Mouse (Mus musculus): ENCODE measurements around the gene Gm44805. TPM values are rescaled to one million over a fixed set of nuclear protein-coding genes. Genes with fewer than 3 reads are reported as not detected.
"Not testable (repeated sequence)": the region's sequence is repeated elsewhere in the genome, so short reads cannot be mapped to it uniquely, and the experiment has no call there.

The Gm44805 gene
- polyA plus RNA-seq, 1 experiment, result not detected

DNA sequence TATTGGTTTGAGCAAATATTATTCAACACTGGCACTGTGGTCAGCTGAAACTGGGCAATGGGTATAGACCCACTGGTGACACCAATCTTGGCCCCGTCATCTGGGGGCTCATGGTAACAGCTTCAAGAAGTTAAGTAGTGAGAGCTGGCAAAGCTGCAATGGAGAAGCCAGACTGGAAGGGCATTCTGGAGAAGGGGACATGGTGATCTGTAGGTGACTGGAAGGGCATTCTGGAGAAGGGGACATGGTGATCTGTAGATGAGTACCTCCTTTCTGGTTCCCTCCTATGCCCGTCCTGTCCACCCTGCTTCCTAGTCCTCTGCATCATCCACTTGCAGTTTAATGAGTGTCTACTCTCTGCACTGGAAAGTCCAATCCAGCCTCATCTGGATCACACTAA, 7.4 kb upstream of the Gm44805 start:
- Histone ChIP-seq H3K27me3 (replicated peaks; ENCODE audit: control insufficient read depth, insufficient read depth, low read length) (no peaks in the 10 kb centered on the region), H3K36me3 (ENCODE audit: control insufficient read depth, insufficient read depth, low read length) (no peaks in the 10 kb centered on the region), H3K4me1 (ENCODE audit: control insufficient read depth, insufficient read depth, low read length) (no peaks in the 10 kb centered on the region), H3K4me3 (ENCODE audit: insufficient read depth, low read depth, low read length) (no peak overlapping the region), H3K27ac (ENCODE audit: insufficient read depth, low read depth, low read length) (no peak overlapping the region)
- 79% methylated on average over 2 of the region's 2 CpGs for WGBS
- DNase-seq, result no peak
- TF ChIP-seq CTCF (conservative IDR thresholded peaks at IDR 0.05; ENCODE audit: insufficient read depth, insufficient read length, low read depth, low read length), result no peak
- no peak for TF ChIP-seq POLR2A (IDR thresholded peaks at IDR 0.05; ENCODE audit: low read depth, low read length)

DNA sequence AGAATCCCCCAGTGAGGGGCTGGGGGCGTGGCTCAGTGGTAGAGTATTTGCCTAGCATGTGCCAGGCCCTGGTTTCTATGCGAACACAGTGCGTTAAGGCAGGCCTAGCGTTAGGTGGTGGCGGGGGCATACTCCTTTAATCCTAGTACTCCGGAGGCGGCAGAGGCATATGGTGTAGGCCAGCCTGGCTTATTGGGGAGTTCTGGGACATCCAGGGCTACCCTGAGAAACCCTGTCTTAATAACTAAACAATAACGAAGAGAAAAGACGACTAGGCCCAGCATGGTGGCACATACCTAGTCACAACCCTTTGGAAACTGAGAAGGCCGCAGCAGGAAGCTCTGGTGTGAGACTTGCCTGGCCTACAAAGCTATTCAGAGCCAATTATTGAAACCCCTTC, 6.9 kb upstream of the Gm44805 start:
- no peaks in the 10 kb centered on the region for H3K36me3 ChIP-seq (ENCODE audit: control insufficient read depth, insufficient read depth, low read length)
- H3K27ac ChIP-seq (ENCODE audit: insufficient read depth, low read depth, low read length), result no peak overlapping the region
- H3K27me3 ChIP-seq (replicated peaks; ENCODE audit: control insufficient read depth, insufficient read depth, low read length), result no peaks in the 10 kb centered on the region
- H3K4me3 ChIP-seq (ENCODE audit: insufficient read depth, low read depth, low read length), result no peak overlapping the region
- no peaks in the 10 kb centered on the region for H3K4me1 ChIP-seq (ENCODE audit: control insufficient read depth, insufficient read depth, low read length)
- WGBS, result 92% methylated on average over 10 of the region's 10 CpGs
- no peak for TF ChIP-seq CTCF (conservative IDR thresholded peaks at IDR 0.05; ENCODE audit: insufficient read depth, insufficient read length, low read depth, low read length)
- no peak for TF ChIP-seq POLR2A (IDR thresholded peaks at IDR 0.05; ENCODE audit: low read depth, low read length)
- no peak for DNase-seq

DNA sequence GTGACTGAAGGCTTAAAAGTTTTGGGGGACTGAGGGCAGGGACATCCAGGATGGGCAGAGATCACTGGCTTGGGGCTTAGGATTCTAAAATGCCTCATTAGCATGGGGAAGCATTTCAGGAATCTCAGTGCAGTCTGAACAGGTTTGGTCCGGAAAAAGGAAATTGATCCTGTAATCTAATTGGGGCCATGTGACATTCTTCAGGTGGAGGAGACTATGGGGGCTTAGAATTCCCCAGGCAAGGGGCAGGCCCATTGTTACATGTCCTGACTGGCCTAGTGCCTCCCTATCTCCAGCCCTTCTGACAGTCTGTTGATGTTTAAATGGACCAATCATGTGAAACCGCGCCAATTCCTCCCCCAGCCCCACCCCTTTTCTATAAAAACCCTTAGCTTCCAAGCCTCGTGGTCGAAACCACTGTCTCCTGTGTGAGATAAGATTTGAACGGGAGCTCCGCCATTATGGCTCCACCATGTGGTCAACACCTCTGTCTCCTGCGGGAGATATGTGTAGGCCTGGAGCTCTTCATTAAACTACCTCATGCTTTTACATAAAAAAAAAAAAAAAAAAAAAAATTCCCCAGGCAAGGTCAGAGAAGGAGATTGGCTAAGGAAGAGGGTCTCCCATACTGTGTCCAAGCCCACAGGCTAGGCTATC, 5.8 kb upstream of the Gm44805 start:
- H3K4me1 ChIP-seq (ENCODE audit: control insufficient read depth, insufficient read depth, low read length); H3K27me3 ChIP-seq (replicated peaks; ENCODE audit: control insufficient read depth, insufficient read depth, low read length); H3K36me3 ChIP-seq (ENCODE audit: control insufficient read depth, insufficient read depth, low read length); H3K27ac ChIP-seq (ENCODE audit: insufficient read depth, low read depth, low read length); H3K4me3 ChIP-seq (ENCODE audit: insufficient read depth, low read depth, low read length); DNase-seq: not testable (repeated sequence)
- WGBS, result 57% methylated on average over 8 of the region's 8 CpGs

DNA sequence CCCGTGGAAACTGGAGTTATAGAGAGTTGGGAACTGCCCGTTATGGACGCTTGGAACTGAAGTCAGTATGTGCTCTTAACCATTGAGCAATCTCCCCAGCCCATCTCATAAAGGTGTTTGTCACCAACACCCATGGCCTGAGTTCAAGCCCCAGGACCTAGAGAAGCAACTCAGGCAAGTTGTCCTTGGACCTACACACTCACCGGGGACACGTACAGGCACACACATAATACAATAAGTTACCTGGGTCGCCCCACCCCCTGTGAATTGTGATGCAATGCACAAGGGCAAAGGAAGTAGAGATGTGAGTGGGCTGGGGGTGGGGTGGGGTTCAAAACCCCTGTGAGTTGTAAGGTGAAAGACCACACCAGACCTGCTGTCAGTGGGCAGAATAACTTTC, 5.3 kb upstream of the Gm44805 start:
- Histone ChIP-seq H3K36me3 (ENCODE audit: control insufficient read depth, insufficient read depth, low read length) (no peaks in the 10 kb centered on the region), H3K27ac (ENCODE audit: insufficient read depth, low read depth, low read length) (no peak overlapping the region), H3K4me3 (ENCODE audit: insufficient read depth, low read depth, low read length) (no peak overlapping the region), H3K4me1 (ENCODE audit: control insufficient read depth, insufficient read depth, low read length) (no peaks in the 10 kb centered on the region), H3K27me3 (replicated peaks; ENCODE audit: control insufficient read depth, insufficient read depth, low read length) (no peaks in the 10 kb centered on the region)
- TF ChIP-seq CTCF (conservative IDR thresholded peaks at IDR 0.05; ENCODE audit: insufficient read depth, insufficient read length, low read depth, low read length) (no peak), POLR2A (IDR thresholded peaks at IDR 0.05; ENCODE audit: low read depth, low read length) (no peak)
- WGBS, result 83% methylated on average over 6 of the region's 6 CpGs
- no peak for DNase-seq

DNA sequence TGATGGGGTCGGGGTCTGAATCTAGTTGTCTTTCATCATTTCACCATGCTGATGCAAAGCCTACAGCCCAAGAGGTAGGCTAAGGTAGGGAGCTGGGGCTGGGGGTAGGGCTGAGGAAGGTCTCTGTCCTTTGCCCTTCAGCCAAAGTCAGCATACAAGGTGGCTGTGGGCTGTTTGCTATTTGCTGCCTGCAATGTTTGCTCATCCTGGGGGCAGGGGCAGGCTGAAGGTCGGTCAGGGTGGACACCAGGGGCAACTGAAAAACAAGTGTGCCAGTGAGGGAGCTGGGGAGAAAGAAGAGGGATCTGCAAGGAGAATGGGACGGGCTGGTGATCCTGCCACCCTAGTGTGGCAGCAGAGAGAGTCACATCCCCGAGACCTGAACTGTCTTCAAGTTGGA, 4.2 kb upstream of the Gm44805 start:
- no peak for TF ChIP-seq POLR2A (IDR thresholded peaks at IDR 0.05; ENCODE audit: low read depth, low read length)
- no peak for TF ChIP-seq CTCF (conservative IDR thresholded peaks at IDR 0.05; ENCODE audit: insufficient read depth, insufficient read length, low read depth, low read length)
- no peaks in the 10 kb centered on the region for H3K36me3 ChIP-seq (ENCODE audit: control insufficient read depth, insufficient read depth, low read length)
- H3K4me1 ChIP-seq (ENCODE audit: control insufficient read depth, insufficient read depth, low read length), result no peaks in the 10 kb centered on the region
- no peaks in the 10 kb centered on the region for H3K27me3 ChIP-seq (replicated peaks; ENCODE audit: control insufficient read depth, insufficient read depth, low read length)
- 66% methylated on average over 4 of the region's 4 CpGs for WGBS
- no peak for DNase-seq
- no peak overlapping the region for H3K27ac ChIP-seq (ENCODE audit: insufficient read depth, low read depth, low read length)
- no peak overlapping the region for H3K4me3 ChIP-seq (ENCODE audit: insufficient read depth, low read depth, low read length)

DNA sequence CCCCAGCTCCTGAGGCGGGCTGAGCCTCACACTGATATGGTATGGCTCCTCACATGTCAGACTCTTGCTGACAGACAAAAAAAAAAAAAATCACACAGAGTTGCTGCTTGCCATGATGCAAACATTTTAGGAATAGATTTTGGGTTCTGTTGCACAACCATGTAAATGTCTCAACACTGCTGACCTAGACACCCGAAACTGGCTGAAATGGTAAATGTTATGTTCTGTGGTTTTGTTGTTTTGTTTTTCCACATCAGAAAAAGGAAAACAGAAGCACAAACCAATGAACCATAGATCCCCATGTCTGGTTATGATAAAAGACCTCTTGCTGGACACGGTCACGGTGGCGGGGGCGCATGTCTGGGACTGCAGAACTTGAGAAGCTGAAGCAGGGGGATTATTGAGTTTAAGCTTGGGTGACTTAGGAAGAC, 2.6 kb upstream of the Gm44805 start:
- Histone ChIP-seq H3K27ac (ENCODE audit: insufficient read depth, low read depth, low read length) (no peak overlapping the region), H3K27me3 (replicated peaks; ENCODE audit: control insufficient read depth, insufficient read depth, low read length) (no peaks in the 10 kb centered on the region), H3K4me1 (ENCODE audit: control insufficient read depth, insufficient read depth, low read length) (no peaks in the 10 kb centered on the region), H3K4me3 (ENCODE audit: insufficient read depth, low read depth, low read length) (no peak overlapping the region), H3K36me3 (ENCODE audit: control insufficient read depth, insufficient read depth, low read length) (no peaks in the 10 kb centered on the region)
- WGBS, result 89% methylated on average over 6 of the region's 6 CpGs
- DNase-seq, result no peak
- no peak for TF ChIP-seq CTCF (conservative IDR thresholded peaks at IDR 0.05; ENCODE audit: insufficient read depth, insufficient read length, low read depth, low read length)
- no peak for TF ChIP-seq POLR2A (IDR thresholded peaks at IDR 0.05; ENCODE audit: low read depth, low read length)

DNA sequence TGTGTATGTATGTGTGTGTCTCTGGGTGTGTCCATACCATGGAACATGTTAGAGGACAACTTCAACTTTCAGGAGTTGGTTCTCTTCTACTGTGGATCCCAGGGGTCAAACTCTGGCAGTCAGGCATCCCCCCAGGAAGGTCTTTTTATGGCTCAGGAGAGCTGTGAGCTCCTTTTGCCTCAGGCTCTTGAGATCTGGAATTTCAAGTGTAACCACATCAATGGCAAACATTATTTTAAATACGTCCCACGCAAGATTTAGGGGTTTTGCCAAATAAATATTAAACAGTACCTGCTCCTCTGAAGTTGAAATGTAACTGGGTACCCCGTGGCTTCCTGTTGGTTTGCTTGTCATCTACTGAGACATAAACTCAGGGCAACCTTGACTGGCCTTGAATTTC, 1.8 kb upstream of the Gm44805 start:
- Histone ChIP-seq H3K27ac (ENCODE audit: insufficient read depth, low read depth, low read length) (no peak overlapping the region), H3K36me3 (ENCODE audit: control insufficient read depth, insufficient read depth, low read length) (no peaks in the 10 kb centered on the region), H3K27me3 (replicated peaks; ENCODE audit: control insufficient read depth, insufficient read depth, low read length) (no peaks in the 10 kb centered on the region), H3K4me1 (ENCODE audit: control insufficient read depth, insufficient read depth, low read length) (no peaks in the 10 kb centered on the region), H3K4me3 (ENCODE audit: insufficient read depth, low read depth, low read length) (no peak overlapping the region)
- TF ChIP-seq CTCF (conservative IDR thresholded peaks at IDR 0.05; ENCODE audit: insufficient read depth, insufficient read length, low read depth, low read length) (no peak), POLR2A (IDR thresholded peaks at IDR 0.05; ENCODE audit: low read depth, low read length) (no peak)
- WGBS, result 59% methylated on average over 3 of the region's 3 CpGs
- no peak for DNase-seq

Data from kidney, adult 2 months (tissue).